Comparison of ENCODE assay signal across 10 mouse cellular contexts in the genomic region with DNA sequence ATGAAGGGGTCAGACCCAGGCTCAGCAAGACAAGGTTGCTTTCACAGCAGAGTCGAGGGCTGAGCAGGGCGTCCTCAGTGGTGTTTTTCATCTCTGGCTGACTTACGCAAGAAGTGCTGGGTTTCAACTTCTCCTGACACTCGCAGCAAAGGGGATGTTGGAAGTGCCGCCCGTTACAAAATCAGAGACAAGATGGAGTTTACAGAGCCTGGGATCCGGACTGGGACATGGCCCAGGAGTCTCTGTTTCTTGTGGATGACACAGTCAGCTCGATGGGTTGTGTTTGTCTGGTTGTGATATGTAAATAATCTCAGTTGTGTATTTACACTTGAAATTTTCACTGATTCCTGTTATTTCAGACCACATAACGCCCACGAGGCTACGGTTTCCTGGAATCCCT. TPM values are rescaled to one million over a fixed set of nuclear protein-coding genes. Genes with fewer than 3 reads are reported as not detected.
A peak's percentile ranks its signal among the peaks of the same experiment; 100 is the strongest.
DNase-seq lines count a peak whose midpoint lies in the region.
"Had no signal": no experiment of that assay in that cellular context is flagged by ENCODE, and none has a peak within 500 bp of the region (broad histone marks: within the 10 kb centered on the region; RNA-seq: fewer than 3 reads in every experiment).

No protein-coding gene starts in this region.

- DNase-seq in adrenal gland, adult 8-10 months: peak; percentile 9
- no peak for DNase-seq in adrenal gland, postnatal 10 days
- DNase-seq in ovary, adult 18-20 months (ENCODE audit: low spot score): peak; percentile 43
- DNase-seq in ovary, postnatal 10 days (ENCODE audit: low spot score): no peak
- DNase-seq in kidney, postnatal 14 days: peak; percentile 33
- no peak for DNase-seq in left cerebral cortex, adult 9 months (ENCODE audit: low spot score in 2 of 2)
- DNase-seq in layer of hippocampus, postnatal 25 days (ENCODE audit: extremely low spot score in 1 of 2, low spot score in 1 of 2): no peak
- no peak for DNase-seq in layer of hippocampus, adult 11-12 months (ENCODE audit: low spot score)
- DNase-seq: cerebellum, adult 11-12 months; thymus, postnatal 14 days had no signal

RNA-seq across cellular contexts. Expression of gene Bicc1, which starts 33.4 kb away (rescaled TPM):
- 10 to 100 TPM; 13.4 to 17.0 (median 13.8) TPM for total RNA-seq in adrenal gland, adult 8-10 months (2022)
- total RNA-seq in adrenal gland, postnatal 10 days (2021): 10 to 100 TPM; 21.8 to 22.7 TPM
- total RNA-seq in layer of hippocampus, postnatal 25 days (2021): 1 to 10 TPM; 3.7 to 4.7 TPM

RNA-seq across cellular contexts. Expression of gene Tfam, which starts 45.2 kb away (rescaled TPM):
- 10 to 100 TPM; 45.4 to 56.1 (median 51.8) TPM for total RNA-seq in adrenal gland, adult 8-10 months (2022)
- total RNA-seq in adrenal gland, postnatal 10 days (2021): 10 to 100 TPM; 71.2 to 72.0 TPM
- 10 to 100 TPM; 36.1 to 49.5 TPM for total RNA-seq in layer of hippocampus, postnatal 25 days (2021)

Comparison
In these comparisons a context has a peak if more than half of its experiments do, and no peak if none do; other contexts are left out.
1. DNase-seq: peak in adrenal gland, adult 8-10 months (single experiment), ovary, adult 18-20 months (single experiment) and kidney, postnatal 14 days (single experiment); none in adrenal gland, postnatal 10 days (single experiment), ovary, postnatal 10 days (single experiment), left cerebral cortex, adult 9 months (0 of 2), layer of hippocampus, postnatal 25 days (0 of 2) and layer of hippocampus, adult 11-12 months (single experiment).